Mouse (Mus musculus): ENCODE measurements around the gene Bcas2.
"Not testable (repeated sequence)": the region's sequence is repeated elsewhere in the genome, so short reads cannot be mapped to it uniquely, and the experiment has no call there.

The Bcas2 gene

GRCm38 (mm10) chr3:103171505-103172267, at the start of gene Bcas2:
Gene Bcas2, plus strand, starts transcription at chr3:103171655.
- DNase-seq (ENCODE audit: low read depth, low spot score), result peak; percentile 98

- DNase-seq (ENCODE audit: low read depth, low spot score), result no peak
Observed at GRCm38 (mm10) chr3:103123636-103124035, 47.8 kb upstream of the Bcas2 start.

- no peak for DNase-seq (ENCODE audit: low read depth, low spot score)
Observed at GRCm38 (mm10) chr3:103126138-103126537, 45.3 kb upstream of the Bcas2 start.

GRCm38 (mm10) chr3:103127177-103127576, 44.3 kb upstream of the Bcas2 start:
- peak; percentile 41 for DNase-seq (ENCODE audit: low read depth, low spot score)

GRCm38 (mm10) chr3:103127721-103128120, 43.7 kb upstream of the Bcas2 start:
- DNase-seq (ENCODE audit: low read depth, low spot score), result no peak

- DNase-seq (ENCODE audit: low read depth, low spot score), result no peak
Observed at GRCm38 (mm10) chr3:103128251-103128650, 43.2 kb upstream of the Bcas2 start.

- DNase-seq (ENCODE audit: low read depth, low spot score), result no peak
Observed at GRCm38 (mm10) chr3:103129367-103130159, 41.9 kb upstream of the Bcas2 start.

- DNase-seq (ENCODE audit: low read depth, low spot score), result peak; percentile 24
Observed at GRCm38 (mm10) chr3:103130236-103130751, 41.2 kb upstream of the Bcas2 start.

- DNase-seq (ENCODE audit: low read depth, low spot score), result no peak
Observed at GRCm38 (mm10) chr3:103133098-103133497, 38.4 kb upstream of the Bcas2 start.

GRCm38 (mm10) chr3:103136414-103137077, 34.9 kb upstream of the Bcas2 start:
- DNase-seq (ENCODE audit: low read depth, low spot score), result no peak

GRCm38 (mm10) chr3:103139047-103139446, 32.4 kb upstream of the Bcas2 start:
- DNase-seq (ENCODE audit: low read depth, low spot score), result no peak

GRCm38 (mm10) chr3:103140095-103140838, 31.2 kb upstream of the Bcas2 start:
- DNase-seq (ENCODE audit: low read depth, low spot score), result not testable (repeated sequence)

- DNase-seq (ENCODE audit: low read depth, low spot score), result no peak
Observed at GRCm38 (mm10) chr3:103141287-103141686, 30.2 kb upstream of the Bcas2 start.

GRCm38 (mm10) chr3:103142366-103142765, 29.1 kb upstream of the Bcas2 start:
- DNase-seq (ENCODE audit: low read depth, low spot score), result no peak

GRCm38 (mm10) chr3:103145336-103145735, 26.1 kb upstream of the Bcas2 start:
- no peak for DNase-seq (ENCODE audit: low read depth, low spot score)

GRCm38 (mm10) chr3:103145791-103146190, 25.7 kb upstream of the Bcas2 start:
- no peak for DNase-seq (ENCODE audit: low read depth, low spot score)

GRCm38 (mm10) chr3:103146330-103147166, 24.9 kb upstream of the Bcas2 start:
- peak; percentile 37 for DNase-seq (ENCODE audit: low read depth, low spot score)

GRCm38 (mm10) chr3:103147775-103148174, 23.7 kb upstream of the Bcas2 start:
- no peak for DNase-seq (ENCODE audit: low read depth, low spot score)

GRCm38 (mm10) chr3:103148941-103149340, 22.5 kb upstream of the Bcas2 start:
- no peak for DNase-seq (ENCODE audit: low read depth, low spot score)

- DNase-seq (ENCODE audit: low read depth, low spot score), result no peak
Observed at GRCm38 (mm10) chr3:103153761-103154160, 17.7 kb upstream of the Bcas2 start.
